Mouse (Mus musculus): ENCODE measurements at regions not wholly inside any gene's neighbourhood (a gene's known extent, or its start where the extent isn't known, plus 50 kb on each side); places are given as distances from the start of the nearest gene placed in this dataset.

DNA sequence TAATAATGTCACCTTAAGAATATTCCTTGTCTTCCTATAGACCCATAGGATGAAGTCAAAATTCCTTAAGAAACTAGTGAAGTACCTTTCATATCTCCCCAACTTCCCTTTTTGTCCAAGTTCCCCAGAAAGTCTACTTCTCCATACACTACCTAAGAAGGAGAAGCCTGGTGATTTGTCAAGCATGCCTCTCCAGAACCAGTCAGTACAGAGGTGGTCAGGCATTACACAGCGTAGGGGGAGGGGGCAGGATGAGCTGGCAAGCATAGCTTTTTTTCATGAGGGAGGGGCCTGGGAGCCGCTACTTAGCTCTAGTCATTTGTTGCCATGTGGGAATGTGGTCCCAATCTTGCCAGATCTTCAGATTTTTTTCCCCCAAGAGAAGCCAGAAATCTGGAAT is 54.0 kb upstream of the Satb2 start:
- intact Hi-C loops (cut with DNase I), result no loop called here
- no peak for DNase-seq (ENCODE audit: extremely low spot score in 1 of 2, low spot score in 2 of 2)

GRCm38 (mm10) chr1:57033244-57033643 is 54.8 kb upstream of the Satb2 start:
- intact Hi-C loops (cut with DNase I), result no loop called here
- no peak for DNase-seq (ENCODE audit: extremely low spot score in 1 of 2, low spot score in 2 of 2)

GRCm38 (mm10) chr1:57034411-57034810 is 56.0 kb upstream of the Satb2 start:
- no peak for DNase-seq (ENCODE audit: extremely low spot score in 1 of 2, low spot score in 2 of 2)
- intact Hi-C loops (cut with DNase I), result no loop called here

DNA sequence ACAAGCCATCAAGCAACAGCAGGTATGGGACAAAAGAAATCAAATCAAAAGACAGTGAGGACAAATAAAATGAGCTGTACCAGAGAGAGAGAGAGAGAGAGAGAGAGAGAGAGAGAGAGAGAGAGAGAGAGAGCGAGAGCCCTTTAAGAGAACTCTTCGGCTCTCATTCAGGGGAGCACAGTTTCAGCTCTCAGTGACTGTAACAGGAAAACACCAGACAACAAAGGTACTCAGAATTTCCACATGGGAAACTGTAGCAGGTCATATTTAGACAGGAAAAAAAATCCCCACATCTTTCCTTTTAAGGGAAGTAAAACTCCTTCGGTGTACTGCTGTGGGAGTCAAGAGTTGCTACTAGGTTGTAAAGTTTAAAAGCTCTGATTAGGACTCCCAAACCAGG is 57.9 kb upstream of the Satb2 start:
- DNase-seq (ENCODE audit: extremely low spot score in 1 of 2, low spot score in 2 of 2), result no peak
- intact Hi-C loops (cut with DNase I), result no loop called here

DNA sequence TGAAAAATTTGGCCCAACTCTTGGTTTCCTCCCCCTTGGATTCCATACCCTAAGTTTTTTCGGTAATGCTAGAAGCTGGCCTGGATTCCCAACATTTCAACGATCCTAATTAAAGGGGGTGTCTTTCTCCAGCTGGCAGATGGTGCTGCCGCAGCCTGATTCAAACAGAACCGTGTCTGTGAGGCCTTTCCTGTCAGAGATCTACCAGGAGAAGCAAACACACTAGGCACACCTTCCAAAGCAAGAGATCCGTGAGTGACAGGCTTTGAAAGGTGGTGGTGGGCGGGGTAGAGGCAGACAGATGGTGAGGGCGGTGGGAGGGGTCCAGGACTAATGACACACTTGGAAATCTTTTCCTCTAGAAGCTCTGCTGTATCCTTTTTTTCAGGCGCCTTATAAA is 61.8 kb upstream of the Satb2 start:
- intact Hi-C loops (cut with DNase I), result no loop called here
- peak in 1 of 2 experiments; percentile 6 for DNase-seq (ENCODE audit: extremely low spot score in 1 of 2, low spot score in 2 of 2)

DNA sequence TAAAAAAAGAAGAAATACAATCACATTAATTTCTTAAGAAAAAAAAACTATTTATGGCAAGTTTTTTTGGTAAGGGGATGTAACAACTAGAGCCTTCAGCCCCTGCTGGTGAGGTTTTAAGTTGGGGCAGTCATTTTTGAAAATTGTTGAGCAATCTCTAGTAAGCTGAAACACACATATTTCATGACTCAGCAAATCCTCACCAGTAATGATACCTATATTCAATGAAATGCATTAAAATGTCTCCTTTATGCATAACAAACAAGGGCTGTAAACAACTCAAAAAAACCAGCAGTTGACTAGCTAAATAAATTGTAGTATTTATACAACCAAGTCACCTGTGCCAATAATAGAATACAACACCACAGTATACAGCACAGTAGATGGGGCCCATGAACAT is 63.1 kb upstream of the Satb2 start:
- intact Hi-C loops (cut with DNase I), result no loop called here

GRCm38 (mm10) chr1:57053836-57054235 is 75.4 kb upstream of the Satb2 start:
- intact Hi-C loops (cut with DNase I), result no loop called here
- DNase-seq (ENCODE audit: extremely low spot score in 1 of 2, low spot score in 2 of 2), result no peak

More for the DNA sequence above, 63.1 kb upstream of the Satb2 start:
- DNase-seq (ENCODE audit: extremely low spot score in 1 of 2, low spot score in 2 of 2), result no peak

GRCm38 (mm10) chr1:57055976-57056375 is 77.5 kb upstream of the Satb2 start:
- no peak for DNase-seq (ENCODE audit: extremely low spot score in 1 of 2, low spot score in 2 of 2)
- intact Hi-C loops (cut with DNase I), result no loop called here

GRCm38 (mm10) chr1:57059216-57059615 is 80.8 kb upstream of the Satb2 start:
- DNase-seq (ENCODE audit: extremely low spot score in 1 of 2, low spot score in 2 of 2), result no peak
- intact Hi-C loops (cut with DNase I), result no loop called here

- no peak for DNase-seq (ENCODE audit: extremely low spot score in 1 of 2, low spot score in 2 of 2)
- intact Hi-C loops (cut with DNase I), result no loop called here
These were observed 96.8 kb upstream of the Satb2 start for GRCm38 (mm10) chr1:57075221-57075620.

DNA sequence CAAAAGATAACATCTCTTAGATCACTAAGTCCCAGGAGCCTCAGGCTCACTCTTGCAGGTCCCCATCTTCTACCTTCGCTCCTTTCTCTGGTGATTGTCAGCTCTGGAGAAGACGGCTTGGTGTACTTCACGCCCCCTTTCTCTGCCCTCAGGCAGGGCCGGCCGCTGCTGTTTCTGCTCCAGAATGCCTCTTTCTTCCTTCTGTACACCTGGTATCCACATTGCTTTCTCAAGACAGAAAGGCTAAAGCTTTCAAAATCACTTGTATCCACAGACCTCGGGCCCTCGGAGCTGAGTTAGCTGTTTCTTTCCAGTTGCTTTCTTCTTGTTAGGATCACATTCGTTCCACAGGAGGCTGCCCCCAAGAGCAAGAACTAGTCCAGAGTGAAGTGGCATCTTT is 98.2 kb upstream of the Satb2 start:
- no peak for DNase-seq (ENCODE audit: extremely low spot score in 1 of 2, low spot score in 2 of 2)
- intact Hi-C loops (cut with DNase I), result no loop called here

- no peak for DNase-seq (ENCODE audit: extremely low spot score in 1 of 2, low spot score in 2 of 2)
- intact Hi-C loops (cut with DNase I), result no loop called here
These were observed 101.9 kb upstream of the Satb2 start for GRCm38 (mm10) chr1:57080306-57080705.

DNA sequence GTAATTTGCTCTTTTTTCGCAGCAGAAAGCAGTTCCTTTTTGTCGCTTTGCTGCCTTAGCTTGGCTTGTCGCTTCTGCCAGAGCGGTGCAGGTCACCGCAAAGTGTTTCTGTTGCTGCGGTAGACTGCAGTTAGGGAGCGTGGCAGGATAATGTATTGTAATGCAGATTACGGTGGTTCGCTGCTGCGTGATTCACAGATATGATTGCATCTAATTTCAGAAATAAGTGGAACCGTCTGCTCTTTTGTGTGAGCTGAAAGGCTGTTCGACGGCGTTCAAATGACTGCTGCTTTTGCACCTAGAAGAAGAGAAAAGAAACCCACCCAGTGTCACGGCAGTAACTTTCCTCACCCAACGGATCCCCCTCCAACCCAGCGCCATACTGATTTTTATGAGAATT is 104.7 kb upstream of the Satb2 start:
- intact Hi-C loops (cut with DNase I), result no loop called here
- DNase-seq (ENCODE audit: extremely low spot score in 1 of 2, low spot score in 2 of 2), result no peak

DNA sequence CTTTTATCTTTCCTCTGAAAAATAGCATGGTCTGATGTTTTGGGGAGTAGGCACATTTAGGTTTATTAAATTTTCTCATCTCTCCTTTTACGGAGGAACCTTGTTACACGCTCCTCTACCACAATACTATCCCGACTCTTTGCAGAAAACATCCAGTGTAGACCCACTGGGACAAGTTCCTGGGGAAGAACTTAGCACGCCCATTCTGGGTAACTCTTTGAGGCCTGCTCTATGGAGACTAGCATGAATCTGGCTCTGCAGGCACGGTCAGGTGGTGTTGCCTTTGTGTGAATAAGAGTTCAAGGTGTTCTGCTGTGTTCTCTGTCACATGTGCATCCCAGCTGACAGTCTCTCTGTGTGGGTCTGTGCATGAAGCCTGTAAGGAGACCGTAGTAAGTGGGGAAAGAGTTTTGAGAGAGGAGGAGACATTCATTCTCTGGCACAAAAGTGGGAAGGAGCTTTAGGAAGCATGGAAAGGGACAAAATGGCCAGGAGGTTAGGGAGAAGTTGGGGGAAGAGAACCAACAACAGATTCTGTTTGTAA is 105.2 kb upstream of the Satb2 start:
- DNase-seq (ENCODE audit: extremely low spot score in 1 of 2, low spot score in 2 of 2), result no peak
- intact Hi-C loops (cut with DNase I), result no loop called here

DNA sequence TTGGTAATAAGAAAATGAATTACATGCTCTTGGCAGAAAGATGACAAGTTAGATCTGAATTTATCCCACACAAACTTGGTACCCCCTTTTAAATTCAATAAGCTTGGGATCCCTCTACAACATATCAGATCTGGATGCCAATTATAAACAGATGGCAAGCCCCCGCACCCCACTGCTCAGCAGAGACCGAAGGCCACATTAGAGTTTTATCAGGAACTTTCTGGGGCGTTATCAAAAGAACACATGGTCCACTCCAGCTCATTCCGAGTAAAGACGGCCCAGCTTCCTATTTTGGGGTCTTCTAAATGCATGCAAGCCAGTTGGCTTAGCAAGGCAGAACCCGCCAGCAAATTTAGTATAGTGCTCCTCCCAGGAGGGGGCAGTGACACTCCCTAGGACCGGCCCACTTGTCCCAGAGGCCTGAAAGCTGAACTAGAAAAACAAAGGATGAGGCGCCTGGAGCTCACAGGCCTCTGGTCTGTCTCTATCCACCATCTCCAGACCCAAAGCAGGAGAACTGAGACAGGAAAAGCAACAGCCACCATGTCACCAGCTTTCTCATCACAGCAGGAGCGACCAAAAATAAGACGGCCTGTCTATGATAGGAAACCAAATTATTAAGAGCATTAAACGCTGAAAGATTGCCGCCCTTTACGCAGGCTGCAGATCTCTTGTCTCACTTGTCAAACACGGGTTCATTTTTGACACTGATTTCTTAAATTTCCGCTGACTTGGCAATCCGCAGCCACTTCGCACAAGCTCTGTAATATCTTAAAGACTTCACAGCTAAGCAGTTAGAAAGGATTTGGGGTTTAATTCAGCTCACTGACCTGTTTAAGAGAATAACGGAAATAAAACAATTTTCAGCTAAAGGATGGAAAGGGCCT is 117.2 kb upstream of the Satb2 start:
- DNase-seq (ENCODE audit: extremely low spot score in 1 of 2, low spot score in 2 of 2), result peak; percentile 7 to 41
- intact Hi-C loops (cut with DNase I), result no loop called here

GRCm38 (mm10) chr1:57096248-57096600 is 117.8 kb upstream of the Satb2 start:
- intact Hi-C loops (cut with DNase I), result no loop called here

GRCm38 (mm10) chr1:57096740-57097139 is 118.3 kb upstream of the Satb2 start:
- intact Hi-C loops (cut with DNase I), result no loop called here
- no peak for DNase-seq (ENCODE audit: extremely low spot score in 1 of 2, low spot score in 2 of 2)

More at GRCm38 (mm10) chr1:57096248-57096600, 117.8 kb upstream of the Satb2 start:
- DNase-seq (ENCODE audit: extremely low spot score in 1 of 2, low spot score in 2 of 2), result no peak

DNA sequence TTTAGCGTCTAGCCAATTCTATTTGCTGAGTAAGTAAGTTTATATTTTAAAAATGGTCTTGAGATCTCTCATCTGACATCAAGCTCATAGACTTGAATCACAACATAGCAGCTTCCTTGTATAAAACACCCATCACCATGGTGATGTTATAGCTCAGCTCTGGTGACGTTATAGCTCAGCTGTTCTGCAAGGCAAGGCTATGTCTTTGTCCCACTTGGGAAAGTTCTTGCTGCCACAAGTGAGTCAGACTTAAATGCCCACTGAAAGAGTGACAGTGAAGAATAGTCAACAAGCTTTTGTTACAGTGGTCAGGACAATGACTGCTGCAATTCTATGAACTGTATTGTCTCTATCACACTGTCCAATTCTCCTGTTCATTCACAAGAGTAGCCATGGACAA is 122.2 kb upstream of the Satb2 start:
- intact Hi-C loops (cut with DNase I), result no loop called here
- DNase-seq (ENCODE audit: extremely low spot score in 1 of 2, low spot score in 2 of 2), result no peak

- no peak for DNase-seq (ENCODE audit: extremely low spot score in 1 of 2, low spot score in 2 of 2)
- intact Hi-C loops (cut with DNase I), result no loop called here
These were observed 128.9 kb upstream of the Satb2 start for GRCm38 (mm10) chr1:57107308-57107707.

DNA sequence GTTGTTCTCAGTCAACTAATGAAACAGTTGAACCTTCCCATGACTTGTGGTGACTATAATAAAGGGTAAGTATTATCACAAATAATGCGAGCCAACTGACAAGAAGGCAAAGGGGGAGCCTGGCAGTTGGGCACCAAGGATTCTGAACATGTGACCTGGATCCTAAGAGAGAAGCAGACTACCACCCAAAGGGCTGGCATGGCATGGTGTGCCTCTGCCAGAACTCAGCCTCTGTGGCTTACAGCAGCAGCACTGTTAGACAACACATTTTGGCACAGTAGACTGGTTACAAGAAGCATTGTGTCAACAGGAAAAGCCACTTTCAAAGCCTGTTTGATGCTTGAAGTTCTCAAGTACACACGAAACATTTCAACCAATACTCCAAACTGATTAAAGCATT is 142.2 kb upstream of the Satb2 start:
- DNase-seq (ENCODE audit: extremely low spot score in 1 of 2, low spot score in 2 of 2), result no peak
- intact Hi-C loops (cut with DNase I), result no loop called here

- DNase-seq (ENCODE audit: extremely low spot score in 1 of 2, low spot score in 2 of 2), result no peak
- intact Hi-C loops (cut with DNase I), result no loop called here
These were observed 165.7 kb upstream of the Satb2 start for GRCm38 (mm10) chr1:57144181-57144580.
